Mouse (Mus musculus): ENCODE measurements around the gene Arntl2. TPM values are rescaled to one million over a fixed set of nuclear protein-coding genes. Genes with fewer than 3 reads are reported as not detected.
"Not testable (repeated sequence)": the region's sequence is repeated elsewhere in the genome, so short reads cannot be mapped to it uniquely, and the experiment has no call there.

Arntl2 gene
- polyA plus RNA-seq, 1 experiment from 2014 or later, result 0.92 TPM

DNA sequence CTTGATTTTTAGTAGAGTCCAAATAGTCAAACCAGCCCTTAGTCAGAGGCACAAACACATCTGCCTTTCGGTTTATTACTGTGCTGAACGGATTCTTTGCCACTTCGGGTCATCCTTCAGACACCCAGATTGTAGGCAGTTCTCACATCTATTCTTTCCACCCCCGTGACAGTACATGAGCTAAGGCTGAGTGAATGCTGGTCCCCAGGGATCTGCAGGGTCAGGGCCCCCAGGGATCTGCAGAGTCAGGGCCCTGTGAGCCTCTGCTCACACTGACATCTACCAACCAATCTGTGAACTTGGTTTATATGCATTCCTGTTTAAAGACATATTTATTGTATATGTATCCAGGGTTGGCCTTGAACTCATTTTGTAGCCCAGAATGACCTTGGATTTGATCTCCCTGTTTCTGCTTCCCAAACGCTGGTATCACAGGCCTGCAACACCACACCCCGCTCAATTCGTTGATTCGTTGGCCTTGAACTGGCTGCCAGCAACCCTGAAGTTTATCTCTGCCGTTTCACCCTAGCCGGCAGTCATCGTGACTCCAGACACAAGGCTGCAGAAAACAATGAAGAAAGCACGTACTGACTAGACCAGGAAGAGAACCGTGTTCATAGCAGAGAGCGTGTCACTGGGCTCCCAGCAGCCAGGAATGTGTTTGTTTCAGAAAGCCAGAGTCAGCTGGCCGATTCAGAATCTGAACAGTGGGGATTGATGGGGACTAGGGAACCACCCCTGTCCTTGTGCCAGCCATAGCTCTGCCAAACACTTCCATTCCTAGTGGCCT, 50.3 kb downstream of the Arntl2 start:
- DNase-seq (ENCODE audit: low spot score), result no peak

DNA sequence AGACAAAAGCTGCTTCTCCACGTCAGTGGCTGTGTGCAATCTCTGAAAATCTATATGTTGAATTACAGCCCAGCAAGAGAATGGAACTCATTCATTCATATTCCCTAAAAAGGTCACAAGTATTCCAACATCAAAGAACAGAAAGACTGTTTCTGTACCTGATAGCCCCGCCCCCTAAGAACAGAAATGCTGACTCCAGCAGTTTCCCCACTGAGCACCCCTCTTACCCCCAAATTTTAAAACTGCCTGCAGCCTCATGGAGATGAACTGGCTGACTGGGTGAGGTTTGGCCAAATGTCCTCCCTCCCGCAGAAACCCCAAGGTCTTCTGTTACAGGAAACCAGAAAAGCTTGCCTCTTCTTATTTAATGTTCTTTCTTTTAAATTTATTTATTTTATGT, 51.5 kb downstream of the Arntl2 start:
- DNase-seq (ENCODE audit: low spot score), result no peak

DNA sequence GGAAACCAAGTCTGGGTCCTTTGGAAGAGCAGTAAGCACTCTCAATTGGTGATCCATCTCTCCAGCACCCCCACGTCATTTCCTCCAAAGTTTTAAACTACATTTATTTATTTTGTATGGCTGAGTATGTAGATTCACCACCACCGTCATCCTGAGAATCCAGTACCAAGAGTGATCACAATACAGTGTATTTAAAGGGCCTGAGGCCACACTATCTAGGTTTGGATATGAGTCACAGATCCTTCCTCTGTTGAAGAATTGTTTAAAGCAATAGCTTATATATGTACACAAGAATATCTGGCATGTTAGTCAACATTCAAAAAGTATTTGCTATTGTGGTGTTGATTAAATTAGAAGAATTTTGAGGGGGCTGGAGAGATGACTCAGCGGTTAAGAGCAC, 52.4 kb downstream of the Arntl2 start:
- no peak for DNase-seq (ENCODE audit: low spot score)

DNA sequence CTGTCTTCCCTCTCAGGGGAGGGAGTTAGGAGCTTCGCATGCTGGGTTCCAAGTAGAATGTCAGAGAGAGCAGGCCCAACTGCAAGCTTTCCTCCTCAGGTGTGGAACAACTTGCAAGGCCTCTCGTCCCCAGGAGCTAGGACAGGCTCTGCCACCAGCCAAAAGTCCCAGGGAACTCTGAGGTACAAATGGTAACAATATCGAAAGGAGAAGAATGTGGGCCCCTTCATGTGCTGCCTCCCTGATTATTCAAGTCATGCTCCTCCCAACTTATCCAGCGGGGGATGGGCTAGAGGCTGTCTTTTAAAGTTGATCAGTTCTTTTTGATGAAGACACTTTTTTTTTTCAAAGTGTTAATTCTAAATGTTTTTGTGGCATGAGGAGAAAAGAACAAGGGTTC, 54.2 kb downstream of the Arntl2 start, which contains the start of gene Smco2:
TSS of gene Smco2 (plus strand) at position 55 of the 400 bp plus-strand sequence.
- DNase-seq (ENCODE audit: low spot score), result no peak

DNA sequence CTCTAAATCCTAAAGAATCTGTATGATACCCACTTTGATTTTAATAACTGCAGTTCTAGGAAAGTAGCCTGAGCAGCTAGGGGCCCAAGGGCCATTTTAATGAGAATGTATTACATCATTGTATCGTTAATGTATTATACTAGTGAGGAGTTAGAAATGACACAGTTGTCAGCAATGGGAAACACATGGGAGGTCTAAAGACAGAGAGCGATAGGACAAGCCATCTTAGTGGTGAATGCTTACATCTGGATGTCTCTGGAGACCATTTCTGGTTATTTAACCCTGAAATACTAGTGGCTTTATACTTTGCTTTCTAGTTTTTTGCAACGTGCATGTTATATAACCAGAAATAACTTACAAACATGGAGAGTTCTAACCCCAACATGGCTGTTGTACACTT, 56.1 kb downstream of the Arntl2 start:
- DNase-seq (ENCODE audit: low spot score), result no peak

DNA sequence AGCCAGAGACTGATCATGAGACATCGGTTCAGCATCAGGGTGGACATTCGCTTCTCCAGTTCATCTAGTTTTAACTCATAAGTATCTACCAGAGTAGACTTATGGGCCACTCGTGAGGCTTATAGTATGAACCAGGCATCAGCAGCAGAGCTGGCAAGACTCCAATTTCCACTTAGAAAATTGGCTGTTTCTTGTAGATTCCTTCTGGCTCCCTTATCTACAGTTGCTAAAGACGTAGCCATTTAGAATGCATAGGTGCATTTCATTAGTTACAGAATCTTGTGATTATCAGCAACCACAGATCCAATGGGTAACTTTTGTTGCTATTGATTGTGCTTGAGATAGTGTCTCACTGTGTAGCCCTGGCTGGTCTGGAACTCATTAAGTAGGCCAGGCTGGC, 56.9 kb downstream of the Arntl2 start:
- DNase-seq (ENCODE audit: low spot score), result no peak

DNA sequence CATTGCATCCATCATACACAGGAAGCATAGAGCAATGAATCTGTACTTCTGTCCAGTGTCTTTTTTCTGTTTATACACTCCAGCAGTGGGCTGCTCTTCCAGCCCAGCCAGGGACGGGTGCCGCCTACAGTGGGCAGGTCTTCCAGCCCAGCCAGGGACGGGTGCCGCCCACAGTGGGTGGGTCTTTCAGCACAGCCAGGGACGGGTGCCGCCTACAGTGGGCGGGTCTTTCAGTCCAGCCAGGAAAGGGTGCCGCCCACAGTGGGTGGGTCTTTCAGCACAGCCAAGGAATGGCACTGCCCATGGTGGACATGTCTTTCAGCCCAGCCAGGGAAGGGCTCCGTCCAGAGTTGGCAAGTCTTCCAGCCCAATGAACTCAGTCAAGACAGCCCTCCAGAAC, 59.3 kb downstream of the Arntl2 start:
- no peak for DNase-seq (ENCODE audit: low spot score)

DNA sequence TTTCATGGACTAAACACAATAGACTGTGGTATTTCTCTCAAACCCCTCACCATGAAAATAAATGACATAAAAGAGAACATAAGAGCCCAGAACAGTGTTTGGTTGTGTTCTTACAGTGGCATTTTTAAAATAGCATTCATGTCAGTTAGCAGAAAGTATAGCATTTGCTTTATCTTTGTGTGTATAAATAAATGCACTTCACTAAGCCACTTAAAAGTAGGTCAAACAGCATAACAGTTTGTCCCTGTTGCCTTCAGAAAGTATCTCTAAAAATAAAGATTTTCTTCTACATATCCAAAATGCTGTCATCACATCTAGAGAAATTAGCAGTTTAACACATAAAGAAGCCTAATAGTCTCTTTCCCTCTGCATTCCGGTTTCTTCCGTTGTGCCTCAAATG, 61.5 kb downstream of the Arntl2 start:
- no peak for DNase-seq (ENCODE audit: low spot score)

DNA sequence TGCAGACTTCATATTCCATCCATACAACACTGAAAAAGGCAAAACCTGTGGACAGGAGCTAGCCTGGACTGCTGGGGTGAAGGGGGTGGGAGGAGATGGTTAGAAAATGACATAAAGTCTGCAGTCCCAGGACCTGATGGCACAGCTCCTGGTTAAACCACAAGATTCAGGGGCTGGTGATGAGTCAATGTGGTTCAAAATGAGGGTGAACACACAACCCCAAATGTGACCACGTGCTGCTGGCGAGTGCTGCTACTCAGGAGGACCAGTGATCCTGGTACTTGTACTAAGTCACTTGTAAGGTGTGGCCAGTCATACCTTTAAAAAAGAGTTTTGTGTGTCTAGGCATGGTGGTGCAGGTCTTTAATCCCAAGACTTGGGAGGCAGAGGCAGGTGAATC, 67.3 kb downstream of the Arntl2 start:
- DNase-seq (ENCODE audit: low spot score), result no peak

DNA sequence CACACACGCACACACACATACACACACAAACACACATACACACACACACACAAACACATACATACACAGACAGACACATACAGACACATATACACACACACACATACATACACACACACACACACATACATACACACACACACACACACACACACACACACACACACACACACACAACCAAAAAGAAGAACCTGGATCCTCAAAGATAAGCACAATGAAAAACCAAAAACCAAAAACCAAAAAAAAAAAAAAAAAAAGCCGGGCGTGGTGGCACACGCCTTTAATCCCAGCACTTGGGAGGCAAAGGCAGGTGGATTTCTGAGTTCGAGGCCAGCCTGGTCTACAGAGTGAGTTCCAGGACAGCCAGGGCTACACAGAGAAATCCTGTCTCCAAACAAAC, 68.5 kb downstream of the Arntl2 start:
- not testable (repeated sequence) for DNase-seq (ENCODE audit: low spot score)

DNA sequence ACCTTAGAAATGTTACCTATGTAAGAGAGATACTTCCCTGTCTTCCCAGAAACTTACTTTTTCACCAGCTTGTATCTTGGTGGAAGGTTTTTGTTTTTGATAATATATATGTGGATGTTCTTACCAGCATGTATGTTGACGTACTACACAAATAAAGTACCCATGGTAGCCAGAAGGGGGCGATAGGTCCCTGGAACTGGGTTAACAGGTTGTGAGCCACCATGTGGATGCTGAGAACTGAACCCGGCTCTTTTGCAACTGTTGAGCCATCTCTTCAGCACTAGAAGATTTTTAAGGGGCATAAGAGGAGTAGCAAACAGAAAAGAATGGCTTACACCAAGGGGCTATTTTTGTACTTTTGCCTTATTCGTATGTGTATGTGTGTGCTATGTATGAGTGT, 69.8 kb downstream of the Arntl2 start:
- DNase-seq (ENCODE audit: low spot score), result no peak

DNA sequence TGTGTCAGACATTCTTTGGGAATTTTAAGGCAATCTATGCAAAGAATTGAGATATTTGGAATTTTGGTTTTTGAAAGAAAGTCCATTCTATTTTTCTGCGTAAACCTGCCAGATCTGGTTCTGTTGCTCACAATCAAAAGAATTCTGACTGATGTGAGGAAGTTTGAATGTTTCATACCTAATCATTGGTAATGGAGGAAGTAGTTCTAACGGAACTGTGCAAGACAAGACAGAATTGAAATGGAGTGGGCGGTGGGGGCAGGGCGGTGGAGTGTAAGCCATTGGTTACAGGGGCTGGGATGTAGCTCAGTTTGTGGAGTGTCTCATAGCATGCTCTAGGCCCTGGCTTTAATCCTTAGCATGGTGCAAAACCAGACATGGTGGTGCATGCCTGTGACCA, 76.1 kb downstream of the Arntl2 start:
- no peak for DNase-seq (ENCODE audit: low spot score)

DNA sequence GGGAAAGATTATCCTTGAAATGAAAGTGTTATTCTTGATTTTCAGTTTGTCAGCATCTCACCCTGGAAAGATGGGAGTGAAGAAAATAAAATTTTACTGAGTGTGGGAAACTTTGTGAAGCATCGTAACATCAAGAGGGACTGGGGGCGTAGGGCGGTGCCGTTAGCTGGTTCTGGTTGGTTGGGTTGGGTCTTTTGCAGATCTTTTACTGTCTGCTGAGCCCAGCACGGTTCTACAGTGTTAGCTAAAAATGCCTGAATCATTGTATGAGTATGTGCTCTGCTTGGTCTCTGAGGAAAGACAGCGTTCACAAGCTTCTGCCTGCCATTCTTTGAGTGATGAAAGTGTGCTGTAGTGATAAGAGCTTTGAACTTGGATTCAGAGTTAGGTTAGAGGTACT, 78.6 kb downstream of the Arntl2 start:
- no peak for DNase-seq (ENCODE audit: low spot score)

DNA sequence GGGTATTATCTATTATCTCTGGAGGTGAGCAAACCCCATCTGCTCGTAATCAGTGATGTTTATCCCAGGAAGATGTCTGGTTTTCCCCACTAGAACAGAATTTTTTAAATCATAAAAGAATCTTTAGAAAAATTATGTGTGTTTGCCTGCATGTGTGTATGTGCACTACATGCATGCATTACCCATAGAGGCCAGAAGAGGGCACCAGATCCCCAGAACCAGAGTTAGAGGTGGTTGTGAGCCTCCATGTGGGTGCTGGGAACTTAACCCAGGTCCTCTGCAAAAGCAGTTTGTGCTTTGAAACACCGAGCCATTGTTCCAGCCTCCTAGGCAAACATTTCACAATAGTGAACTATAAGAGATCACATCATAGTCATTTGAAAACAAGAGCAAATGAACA, 81.0 kb downstream of the Arntl2 start:
- no peak for DNase-seq (ENCODE audit: low spot score)

DNA sequence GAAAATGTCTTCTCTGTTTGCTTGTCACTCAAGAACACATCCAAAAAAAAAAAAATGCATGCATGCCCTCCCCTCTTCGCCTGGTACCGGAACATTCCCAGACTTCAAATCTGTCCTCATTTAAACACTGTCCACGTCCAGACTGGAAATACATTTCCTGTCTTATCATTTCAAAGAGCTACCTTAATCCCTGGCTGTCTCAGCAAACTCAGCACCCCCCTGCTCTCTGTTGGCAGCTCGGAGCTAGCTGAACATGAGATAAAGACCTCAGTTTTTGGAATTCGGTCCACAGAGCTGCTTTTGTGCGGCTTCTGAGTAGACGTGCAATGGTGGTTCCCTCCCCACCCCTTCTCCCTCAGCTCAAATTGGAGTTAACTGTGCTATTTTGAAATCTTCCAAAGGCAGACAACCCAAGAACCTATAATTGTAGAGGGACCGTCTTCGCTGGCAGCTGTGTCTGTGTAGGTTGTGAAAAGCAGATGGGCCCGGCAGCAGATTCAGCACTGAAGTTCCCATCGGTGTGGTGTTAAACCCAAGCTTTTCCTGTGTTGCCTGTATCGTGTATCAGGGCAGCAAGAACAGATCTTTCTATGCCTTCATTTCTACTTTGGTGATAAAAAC, 81.7 kb downstream of the Arntl2 start:
- DNase-seq (ENCODE audit: low spot score), result no peak

DNA sequence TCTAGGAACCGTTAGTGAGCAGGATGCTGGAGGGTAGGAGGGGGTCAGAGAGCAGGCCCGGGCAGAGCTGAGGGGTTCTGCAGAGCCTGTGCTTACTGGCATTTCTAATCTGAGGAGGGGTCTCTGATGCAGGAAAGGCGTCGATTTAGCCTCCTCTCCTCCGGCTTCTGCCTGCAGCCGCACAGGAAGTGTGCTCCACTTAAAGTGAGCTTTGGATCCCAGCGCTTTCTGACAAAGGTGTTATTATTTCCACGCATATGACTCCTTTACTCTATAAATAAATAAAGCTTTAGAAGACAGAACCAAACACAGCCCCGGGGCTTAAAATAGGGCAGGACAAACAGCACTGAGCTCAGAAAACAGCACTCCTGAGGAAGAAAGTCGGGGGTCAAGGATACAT, 83.1 kb downstream of the Arntl2 start:
- DNase-seq (ENCODE audit: low spot score), result no peak

DNA sequence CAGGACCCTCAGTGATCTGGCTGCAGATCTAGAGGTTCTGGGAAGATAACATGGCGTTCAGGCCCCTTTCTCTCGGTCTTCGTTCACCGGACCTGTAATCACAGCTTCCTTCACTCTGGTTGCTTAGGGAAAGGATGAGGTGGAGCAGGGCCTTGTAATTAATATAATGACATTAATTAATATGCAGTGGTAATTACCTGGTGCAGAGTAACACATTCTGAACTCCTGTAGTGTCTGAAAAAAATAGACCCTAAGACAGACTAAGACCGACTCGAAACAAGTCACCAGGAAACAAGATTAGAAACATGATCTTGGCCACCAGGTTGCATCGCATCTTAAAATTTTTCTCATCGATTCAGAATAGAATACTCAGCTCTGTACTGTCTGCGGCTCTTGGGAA, 84.0 kb downstream of the Arntl2 start:
- no peak for DNase-seq (ENCODE audit: low spot score)

DNA sequence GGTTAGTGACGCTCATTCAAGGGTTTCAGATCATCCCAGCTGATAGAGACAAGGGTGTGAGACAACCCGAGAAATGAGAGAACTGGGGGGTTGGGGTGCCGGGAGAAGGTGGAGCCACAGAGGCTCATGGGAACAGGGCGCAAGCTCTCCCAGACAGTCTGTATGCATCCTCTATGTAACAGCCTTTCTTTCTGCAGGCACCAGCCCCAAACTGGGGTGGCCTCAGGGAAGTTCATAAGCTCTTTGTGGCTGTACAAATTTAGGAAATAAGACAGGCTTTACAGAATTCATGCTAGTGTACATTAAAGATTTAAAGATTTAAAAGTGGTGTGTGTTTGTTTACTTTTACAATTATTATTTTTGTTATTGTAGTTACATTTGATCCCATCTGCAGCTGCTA, 84.4 kb downstream of the Arntl2 start:
- no peak for DNase-seq (ENCODE audit: low spot score)

DNA sequence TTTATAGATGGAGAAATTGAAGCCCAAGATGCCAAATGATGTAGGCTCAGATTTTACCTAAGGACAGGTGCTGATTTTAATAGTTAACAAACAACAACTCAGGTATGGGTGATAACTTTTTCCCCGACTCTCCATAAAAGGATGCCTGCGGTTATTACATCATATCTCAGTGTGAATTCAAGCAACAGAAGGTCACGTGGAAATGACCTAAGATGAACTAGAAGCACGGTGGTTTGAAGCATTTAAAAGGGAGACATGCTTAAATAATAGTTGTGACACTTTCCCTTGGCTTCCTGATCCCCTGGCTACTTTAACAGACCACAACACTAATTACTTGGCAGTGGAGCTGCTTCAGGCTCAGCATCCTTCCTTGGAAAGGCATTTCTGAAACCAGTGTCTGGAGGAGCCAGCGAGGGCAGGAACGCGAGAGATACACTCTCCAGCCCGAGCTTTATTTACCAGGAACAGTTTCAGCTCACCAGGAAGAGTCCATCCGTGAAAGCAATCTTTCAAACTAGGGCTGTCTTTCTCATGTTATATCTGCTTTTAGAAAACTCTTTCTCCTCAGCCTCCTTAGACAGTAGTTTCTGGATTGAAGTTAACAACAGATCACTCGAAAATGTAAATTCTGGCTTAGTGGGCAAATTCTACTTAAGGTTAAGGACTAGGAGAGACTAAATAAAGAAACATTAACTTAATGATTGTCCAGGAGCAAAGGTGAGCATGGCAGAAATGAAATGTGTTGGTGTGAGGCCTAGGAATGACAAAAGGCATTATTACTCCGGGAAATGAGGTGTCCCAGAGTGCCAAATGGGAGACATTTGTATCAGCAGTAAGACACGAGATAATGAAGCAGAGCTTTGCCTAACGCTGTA, 86.3 kb downstream of the Arntl2 start:
- no peak for DNase-seq (ENCODE audit: low spot score)

All from thymus, postnatal 0 days (tissue).